Mouse (Mus musculus): ENCODE data around the gene Smg9. TPM values are rescaled to one million over a fixed set of nuclear protein-coding genes. Genes with fewer than 3 reads are reported as not detected.

Gene Smg9
- polyA plus RNA-seq, 1 experiment from 2014 or later = 38.2 TPM

- WGBS = 79% methylated on average over 15 of the region's 15 CpGs
- Histone ChIP-seq H3K4me3 (ENCODE audit: low read length) (no peak overlapping the region), H3K36me3 (ENCODE audit: control insufficient read depth, insufficient read depth, low read length) (no peaks in the 10 kb centered on the region), H3K27ac (ENCODE audit: low read depth, low read length) (no peak overlapping the region), H3K9me3 (ENCODE audit: control insufficient read depth, low read length) (no peaks in the 10 kb centered on the region), H3K4me2 (ENCODE audit: low read length) (no peak overlapping the region), H3K27me3 (replicated peaks; ENCODE audit: control insufficient read depth, insufficient read depth, low read length) (no peaks in the 10 kb centered on the region), H3K4me1 (ENCODE audit: control insufficient read depth, insufficient read depth, low read depth, low read length) (peaks cover 2% of the 10 kb centered on the region), H3K9ac (ENCODE audit: low read depth, low read length) (no peak overlapping the region)
- no peak for ATAC-seq
These were observed 32.4 kb upstream of the Smg9 start for GRCm38 (mm10) chr7:24366716-24367632.

GRCm38 (mm10) chr7:24368226-24368625 lies 31.2 kb upstream of the Smg9 start:
- Histone ChIP-seq H3K4me2 (ENCODE audit: low read length) (no peak overlapping the region), H3K27me3 (replicated peaks; ENCODE audit: control insufficient read depth, insufficient read depth, low read length) (no peaks in the 10 kb centered on the region), H3K27ac (ENCODE audit: low read depth, low read length) (no peak overlapping the region), H3K36me3 (ENCODE audit: control insufficient read depth, insufficient read depth, low read length) (no peaks in the 10 kb centered on the region), H3K9ac (ENCODE audit: low read depth, low read length) (no peak overlapping the region), H3K4me1 (ENCODE audit: control insufficient read depth, insufficient read depth, low read depth, low read length) (peaks cover 2% of the 10 kb centered on the region), H3K4me3 (ENCODE audit: low read length) (no peak overlapping the region), H3K9me3 (ENCODE audit: control insufficient read depth, low read length) (no peaks in the 10 kb centered on the region)
- no peak for ATAC-seq
- 70% methylated on average over 4 of the region's 4 CpGs for WGBS

- Histone ChIP-seq H3K4me3 (ENCODE audit: low read length) (no peak overlapping the region), H3K9ac (ENCODE audit: low read depth, low read length) (no peak overlapping the region), H3K36me3 (ENCODE audit: control insufficient read depth, insufficient read depth, low read length) (no peaks in the 10 kb centered on the region), H3K27me3 (replicated peaks; ENCODE audit: control insufficient read depth, insufficient read depth, low read length) (no peaks in the 10 kb centered on the region), H3K4me2 (ENCODE audit: low read length) (no peak overlapping the region), H3K27ac (ENCODE audit: low read depth, low read length) (no peak overlapping the region), H3K9me3 (ENCODE audit: control insufficient read depth, low read length) (no peaks in the 10 kb centered on the region), H3K4me1 (ENCODE audit: control insufficient read depth, insufficient read depth, low read depth, low read length) (peaks cover 7% of the 10 kb centered on the region)
- no peak for ATAC-seq
- 87% methylated on average over 7 of the region's 7 CpGs for WGBS
These were observed 30.5 kb upstream of the Smg9 start for GRCm38 (mm10) chr7:24368946-24369345.

- H3K9me3 ChIP-seq (ENCODE audit: control insufficient read depth, low read length) = no peaks in the 10 kb centered on the region
- H3K36me3 ChIP-seq (ENCODE audit: control insufficient read depth, insufficient read depth, low read length) = no peaks in the 10 kb centered on the region
- H3K27me3 ChIP-seq (replicated peaks; ENCODE audit: control insufficient read depth, insufficient read depth, low read length) = no peaks in the 10 kb centered on the region
- WGBS = 47% methylated on average over 23 of the region's 23 CpGs
- H3K4me2 ChIP-seq (ENCODE audit: low read length) = no peak within 1 kb of the TSS
- 0 out of 2 replicates have a peak within 1 kb of the TSS, but pooled peaks have one; percentile 1 for H3K4me3 ChIP-seq (ENCODE audit: low read length)
- H3K9ac ChIP-seq (ENCODE audit: low read depth, low read length) = no peak within 1 kb of the TSS
- no peak for ATAC-seq
- H3K4me1 ChIP-seq (ENCODE audit: control insufficient read depth, insufficient read depth, low read depth, low read length) = peaks cover 6% of the 10 kb centered on the region
- H3K27ac ChIP-seq (ENCODE audit: low read depth, low read length) = no peak within 1 kb of the TSS
These were observed 29.5 kb upstream of the Smg9 start, which contains the start of gene Kcnn4 for GRCm38 (mm10) chr7:24369731-24370541. Kcnn4 (plus strand) TSS chr7:24370263.

GRCm38 (mm10) chr7:24371012-24371808 lies 28.2 kb upstream of the Smg9 start:
- ATAC-seq = no peak
- Histone ChIP-seq H3K9me3 (ENCODE audit: control insufficient read depth, low read length) (no peaks in the 10 kb centered on the region), H3K9ac (ENCODE audit: low read depth, low read length) (no peak overlapping the region), H3K4me2 (ENCODE audit: low read length) (no peak overlapping the region), H3K4me3 (ENCODE audit: low read length) (no peak overlapping the region), H3K27ac (ENCODE audit: low read depth, low read length) (no peak overlapping the region), H3K4me1 (ENCODE audit: control insufficient read depth, insufficient read depth, low read depth, low read length) (peaks cover 5% of the 10 kb centered on the region; the same call in 1 of the 2 replicates), H3K36me3 (ENCODE audit: control insufficient read depth, insufficient read depth, low read length) (no peaks in the 10 kb centered on the region), H3K27me3 (replicated peaks; ENCODE audit: control insufficient read depth, insufficient read depth, low read length) (no peaks in the 10 kb centered on the region)
- 86% methylated on average over 7 of the region's 7 CpGs for WGBS

GRCm38 (mm10) chr7:24371809-24372145 lies 27.6 kb upstream of the Smg9 start:
- Histone ChIP-seq H3K9me3 (ENCODE audit: control insufficient read depth, low read length) (no peaks in the 10 kb centered on the region), H3K4me2 (ENCODE audit: low read length) (no peak overlapping the region), H3K9ac (ENCODE audit: low read depth, low read length) (no peak overlapping the region), H3K36me3 (ENCODE audit: control insufficient read depth, insufficient read depth, low read length) (no peaks in the 10 kb centered on the region), H3K4me1 (ENCODE audit: control insufficient read depth, insufficient read depth, low read depth, low read length) (peaks cover 5% of the 10 kb centered on the region; the same call in 1 of the 2 replicates), H3K27me3 (replicated peaks; ENCODE audit: control insufficient read depth, insufficient read depth, low read length) (no peaks in the 10 kb centered on the region; the same call in 1 of the 2 replicates), H3K27ac (ENCODE audit: low read depth, low read length) (no peak overlapping the region), H3K4me3 (ENCODE audit: low read length) (no peak overlapping the region)
- ATAC-seq = no peak
- WGBS = 69% methylated on average over 3 of the region's 3 CpGs

- peaks cover 3% of the 10 kb centered on the region; the same call in 1 of the 2 replicates for H3K27me3 ChIP-seq (replicated peaks; ENCODE audit: control insufficient read depth, insufficient read depth, low read length)
- ATAC-seq = no peak
- no peak overlapping the region for H3K9ac ChIP-seq (ENCODE audit: low read depth, low read length)
- H3K27ac ChIP-seq (ENCODE audit: low read depth, low read length) = no peak overlapping the region
- WGBS = 84% methylated on average over 6 of the region's 11 CpGs
- peaks cover 9% of the 10 kb centered on the region for H3K4me1 ChIP-seq (ENCODE audit: control insufficient read depth, insufficient read depth, low read depth, low read length)
- H3K4me3 ChIP-seq (ENCODE audit: low read length) = no peak overlapping the region
- H3K36me3 ChIP-seq (ENCODE audit: control insufficient read depth, insufficient read depth, low read length) = no peaks in the 10 kb centered on the region
- H3K4me2 ChIP-seq (ENCODE audit: low read length) = no peak overlapping the region
- H3K9me3 ChIP-seq (ENCODE audit: control insufficient read depth, low read length) = no peaks in the 10 kb centered on the region
These were observed 27.1 kb upstream of the Smg9 start for GRCm38 (mm10) chr7:24372300-24372699.

GRCm38 (mm10) chr7:24372786-24373185 lies 26.6 kb upstream of the Smg9 start:
- Histone ChIP-seq H3K27ac (ENCODE audit: low read depth, low read length) (no peak overlapping the region), H3K27me3 (replicated peaks; ENCODE audit: control insufficient read depth, insufficient read depth, low read length) (peaks cover 3% of the 10 kb centered on the region; the same call in 1 of the 2 replicates), H3K4me1 (ENCODE audit: control insufficient read depth, insufficient read depth, low read depth, low read length) (peaks cover 9% of the 10 kb centered on the region), H3K4me2 (ENCODE audit: low read length) (no peak overlapping the region), H3K9ac (ENCODE audit: low read depth, low read length) (no peak overlapping the region), H3K36me3 (ENCODE audit: control insufficient read depth, insufficient read depth, low read length) (no peaks in the 10 kb centered on the region), H3K4me3 (ENCODE audit: low read length) (no peak overlapping the region), H3K9me3 (ENCODE audit: control insufficient read depth, low read length) (no peaks in the 10 kb centered on the region)
- 62% methylated on average over 4 of the region's 4 CpGs for WGBS
- no peak for ATAC-seq

Data from hindbrain, embryonic 16.5 days (tissue).